Mouse (Mus musculus): ENCODE results near the gene Csnk2a1.

DNA sequence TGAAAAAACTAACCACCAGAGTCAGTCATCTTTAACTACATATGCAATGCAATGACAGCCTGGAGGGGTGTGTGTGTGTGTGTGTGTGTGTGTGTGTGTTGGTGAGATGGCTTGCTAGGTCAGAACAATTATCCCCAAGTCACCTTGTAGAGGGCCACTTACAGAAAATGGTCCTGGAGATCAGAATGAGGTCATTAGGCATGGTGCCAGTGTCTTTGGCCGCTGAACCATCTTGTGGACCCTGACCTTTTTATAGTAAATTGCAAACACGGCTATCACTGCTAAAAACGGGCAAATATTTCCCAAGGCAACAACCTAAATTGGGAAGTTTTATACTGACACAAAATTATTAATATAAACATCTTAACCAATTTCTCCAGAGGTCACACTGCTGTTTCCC is 14.8 kb upstream of the Csnk2a1 start:
- TF ChIP-seq HCFC1 (IDR thresholded peaks at IDR 0.05; ENCODE audit: low read depth, low read length) (no peak), POLR2A (IDR thresholded peaks at IDR 0.05; ENCODE audit: control insufficient read depth in 1 of 2, insufficient read depth in 1 of 2, low read depth in 1 of 2, low read length in 2 of 2, poor library complexity in 1 of 2) (no peak), EP300 (IDR thresholded peaks at IDR 0.05; ENCODE audit: low read depth in 1 of 2, low read length in 2 of 2) (no peak), GABPA (IDR thresholded peaks at IDR 0.05; ENCODE audit: low read depth, low read length) (no peak), CTCF (IDR thresholded peaks at IDR 0.05 in 2 of 3, conservative IDR thresholded peaks at IDR 0.05 in 1 of 3; ENCODE audit: control insufficient read depth in 1 of 3, insufficient read depth in 1 of 3, low read depth in 2 of 3, low read length in 3 of 3, poor library complexity in 1 of 3, severe bottlenecking in 1 of 3) (no peak), RCOR1 (IDR thresholded peaks at IDR 0.05; ENCODE audit: low read depth, low read length) (no peak)

Data from MEL (cell line).